Mouse (Mus musculus) layer of hippocampus, postnatal 14 days (tissue): ENCODE measurements around the gene Ppdpf. TPM values are rescaled to one million over a fixed set of nuclear protein-coding genes. Genes with fewer than 3 reads are reported as not detected.

Source experiments
- DNase-seq, 2 experiments: peaks; one replicate each; pipeline ENCODE4 v3.0.0; 2021 to 2022; ENCODE audit warnings: low spot score in 2 of 2, mixed read lengths in 1 of 2
- total RNA-seq, 2 experiments: library from RNA; stranded (reverse); gene quantifications; 2 replicates each; pipeline ENCODE4 v1.2.3; 2021

Gene Ppdpf
- total RNA-seq, 2 experiments from 2014 or later, result 118 to 135 TPM

GRCm38 (mm10) chr2:181213021-181213445 lies 26.0 kb downstream of the Ppdpf start, which contains the start of gene Srms:
Srms (minus strand) TSS chr2:181213185.
- no peak for DNase-seq

GRCm38 (mm10) chr2:181216037-181216436 lies 29.0 kb downstream of the Ppdpf start:
- DNase-seq, result no peak

GRCm38 (mm10) chr2:181218881-181219485 lies 31.9 kb downstream of the Ppdpf start:
- DNase-seq, result no peak

GRCm38 (mm10) chr2:181219538-181220216 lies 32.6 kb downstream of the Ppdpf start, which contains the start of gene Fndc11:
Fndc11 (plus strand) TSS chr2:181220013.
- peak; percentile 35 to 50 for DNase-seq

- no peak for DNase-seq
Measured at GRCm38 (mm10) chr2:181220361-181220760, 33.3 kb downstream of the Ppdpf start.

GRCm38 (mm10) chr2:181224994-181225393 lies 37.9 kb downstream of the Ppdpf start:
- DNase-seq, result no peak

GRCm38 (mm10) chr2:181227122-181227521 lies 40.1 kb downstream of the Ppdpf start:
- no peak for DNase-seq

- DNase-seq, result no peak
Measured at GRCm38 (mm10) chr2:181228335-181228734, 41.3 kb downstream of the Ppdpf start.

- DNase-seq, result no peak
Measured at GRCm38 (mm10) chr2:181231171-181231570, 44.1 kb downstream of the Ppdpf start.

- DNase-seq, result no peak
Measured at GRCm38 (mm10) chr2:181233443-181233842, 46.4 kb downstream of the Ppdpf start.

GRCm38 (mm10) chr2:181234680-181235079 lies 47.6 kb downstream of the Ppdpf start:
- DNase-seq, result no peak

GRCm38 (mm10) chr2:181235681-181236566 lies 48.9 kb downstream of the Ppdpf start:
- no peak for DNase-seq

- no peak for DNase-seq
Measured at GRCm38 (mm10) chr2:181237251-181238014, 50.4 kb downstream of the Ppdpf start.

- DNase-seq, result no peak
Measured at GRCm38 (mm10) chr2:181238091-181238610, 51.1 kb downstream of the Ppdpf start.

Other genes starting within 250 kb of the Ppdpf start
- 10 to 100 TPM; 56.1 to 56.9 TPM for gene Nkain4, start 232.5 kb upstream of the Ppdpf start, total RNA-seq
- gene Arfgap1, start 220.0 kb upstream of the Ppdpf start, total RNA-seq, result 100 to 1,000 TPM; 126 to 127 TPM
- 1 to 10 TPM; 1.5 to 2.6 TPM for gene Col20a1, start 200.7 kb upstream of the Ppdpf start, total RNA-seq
- gene Chrna4, start 143.7 kb upstream of the Ppdpf start, total RNA-seq, result 10 to 100 TPM; 17.9 to 29.9 TPM
- gene Kcnq2, start 51.9 kb upstream of the Ppdpf start, total RNA-seq, result 100 to 1,000 TPM; 228 to 235 TPM
- 100 to 1,000 TPM; 904 to 919 TPM for gene Eef1a2, start 30.2 kb upstream of the Ppdpf start, total RNA-seq
- not detected for gene Ptk6, start 15.5 kb downstream of the Ppdpf start, total RNA-seq
- gene Srms, start 25.9 kb downstream of the Ppdpf start, total RNA-seq, result under 1 TPM; 0.14 to 0.41 TPM
- gene Fndc11, start 32.8 kb downstream of the Ppdpf start, total RNA-seq, result not detected
- 1 to 10 TPM; 2.1 TPM for gene Helz2, start 54.8 kb downstream of the Ppdpf start, total RNA-seq
- 10 to 100 TPM; 16.3 to 20.1 TPM for gene Gmeb2, start 100.8 kb downstream of the Ppdpf start, total RNA-seq
- gene Stmn3, start 127.3 kb downstream of the Ppdpf start, total RNA-seq, result 100 to 1,000 TPM; 793 to 798 TPM
- 10 to 100 TPM; 39.7 to 42.8 TPM for gene Rtel1, start 132.5 kb downstream of the Ppdpf start, total RNA-seq
- gene Zgpat, start 177.7 kb downstream of the Ppdpf start, total RNA-seq, result 10 to 100 TPM; 60.3 to 65.3 TPM
- gene Arfrp1, start 178.2 kb downstream of the Ppdpf start, total RNA-seq, result 10 to 100 TPM; 37.0 to 37.7 TPM
- gene Lime1, start 192.8 kb downstream of the Ppdpf start, total RNA-seq, result 10 to 100 TPM; 32.1 to 32.8 TPM